Mouse (Mus musculus): Measurements from ENCODE around the gene Gm33543.

The Gm33543 gene

DNA sequence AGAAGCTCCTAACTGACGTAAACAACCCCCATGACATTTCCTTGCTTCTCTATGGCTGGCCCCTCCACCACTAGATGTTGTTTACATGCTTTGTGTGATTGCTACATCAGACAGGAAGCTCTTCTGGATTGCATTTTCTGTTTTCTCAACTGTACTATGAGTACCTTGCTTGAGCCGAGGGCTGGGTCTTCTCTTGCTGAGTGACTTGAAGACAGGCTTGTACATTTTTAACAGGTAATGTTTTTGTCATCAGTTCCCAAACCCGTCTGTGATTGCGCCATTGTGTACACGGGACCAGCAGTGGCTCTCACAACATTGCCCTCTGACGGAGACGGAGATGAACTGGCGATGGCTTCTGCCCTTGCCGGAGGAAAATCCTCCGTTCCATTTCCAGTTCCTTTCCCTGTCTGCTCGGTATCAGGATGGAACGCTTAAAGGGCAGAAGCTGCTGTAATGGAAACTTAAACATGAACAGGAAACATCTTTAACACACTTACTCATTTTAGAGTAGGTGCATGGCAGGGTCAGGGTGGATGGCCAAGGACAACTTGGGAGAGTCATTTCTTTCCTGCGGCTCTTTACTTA lies 62.8 kb downstream of the Gm33543 start:
- intact Hi-C loops (cut with DNase I): loop anchor here (5.0 kb wide), 1 partner anchor 223 kb away; no protein-coding TSS in a partner anchor

DNA sequence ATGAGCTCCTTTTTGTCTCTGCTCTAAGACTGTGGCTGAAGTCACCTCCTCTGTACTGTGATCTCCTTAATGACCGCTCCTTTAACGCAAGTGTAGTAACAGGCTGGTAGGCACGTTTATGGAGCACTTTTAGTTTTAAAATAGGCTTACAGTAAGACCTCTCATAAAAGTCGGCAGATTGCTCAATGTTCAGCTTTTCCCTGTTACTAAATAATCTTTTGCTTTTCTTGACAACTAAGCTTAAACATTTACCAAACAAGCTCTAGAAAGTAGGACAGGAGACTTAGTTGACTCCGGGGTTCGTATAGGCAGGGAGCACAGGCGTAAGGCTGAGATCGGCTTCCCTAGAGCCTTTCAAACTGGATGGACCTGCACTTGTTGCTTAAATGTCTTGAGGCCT lies 64.1 kb downstream of the Gm33543 start:
- intact Hi-C loops (cut with DNase I): loop anchor here (5.0 kb wide), 1 partner anchor 221 kb away; no protein-coding TSS in a partner anchor

DNA sequence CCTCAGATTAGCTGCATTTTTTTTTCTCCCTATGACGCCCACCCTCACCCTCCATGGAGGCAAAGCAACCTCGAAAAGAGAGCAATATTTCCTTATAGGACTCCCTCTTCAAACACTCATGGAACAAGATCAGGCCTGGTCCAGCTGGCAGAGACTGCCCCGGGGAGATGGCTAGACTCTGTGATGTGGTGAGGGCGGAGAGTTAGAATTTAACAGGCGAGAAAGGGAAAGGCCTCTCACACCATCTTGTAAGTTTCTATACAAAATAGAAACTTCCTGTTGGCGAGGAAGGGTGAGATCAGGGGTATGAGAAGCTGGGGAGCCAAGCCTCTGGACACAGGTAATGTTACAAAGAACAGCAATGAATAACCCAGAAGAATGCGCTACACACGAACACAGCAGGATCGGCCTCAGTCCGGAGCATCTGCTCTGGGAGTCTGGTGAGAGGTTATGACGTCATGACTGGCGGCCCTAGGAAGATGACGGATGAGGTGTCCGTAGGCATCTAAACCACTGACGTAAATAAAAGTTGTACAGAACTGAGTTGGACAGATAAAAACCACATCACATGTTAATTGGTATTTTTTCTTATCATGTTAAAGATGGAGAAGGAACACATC lies 64.9 kb downstream of the Gm33543 start:
- intact Hi-C loops (cut with DNase I): loop anchor here (5.0 kb wide), 1 partner anchor 221 kb away; no protein-coding TSS in a partner anchor

DNA sequence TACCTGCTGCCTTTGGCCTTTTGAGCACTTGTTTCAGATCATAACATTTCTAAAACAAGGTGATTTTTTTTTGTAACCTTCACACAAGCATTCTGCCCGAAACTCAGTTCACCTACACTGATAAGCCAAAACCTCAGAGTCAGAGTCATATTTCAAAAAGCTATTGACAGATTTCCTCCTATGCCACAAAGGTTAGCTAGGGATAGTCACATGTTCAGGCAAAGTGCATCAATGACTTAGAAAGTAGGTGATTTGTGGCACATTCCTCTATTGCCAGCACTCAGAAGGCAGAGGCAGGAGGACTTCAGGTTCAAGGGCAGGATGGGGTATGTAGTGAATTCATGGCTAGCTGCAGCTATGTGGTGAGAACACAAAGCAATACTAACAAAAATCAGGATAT lies 65.7 kb downstream of the Gm33543 start:
- intact Hi-C loops (cut with DNase I): loop anchor here (5.0 kb wide), 1 partner anchor 220 kb away; no protein-coding TSS in a partner anchor

DNA sequence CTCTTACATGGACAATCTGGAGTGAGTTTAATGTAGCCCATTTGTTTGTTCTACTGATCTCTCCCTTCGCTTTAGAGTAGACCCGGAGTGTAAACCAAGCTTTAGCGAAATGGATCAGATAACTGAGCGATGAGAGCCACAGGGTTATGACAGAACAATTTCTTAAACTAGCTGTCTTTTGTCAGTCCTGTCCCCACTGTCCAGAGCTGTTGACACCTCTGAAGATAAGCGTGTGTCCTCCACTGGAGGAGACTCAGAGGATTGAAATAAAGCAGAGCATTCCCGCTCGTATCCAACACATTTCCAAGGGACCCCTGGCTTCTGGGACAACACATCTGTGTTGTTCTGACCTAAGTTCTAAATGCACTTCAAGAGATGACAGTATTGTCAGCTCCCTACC lies 67.9 kb downstream of the Gm33543 start:
- intact Hi-C loops (cut with DNase I): loop anchor here (5.0 kb wide), 1 partner anchor 218 kb away; no protein-coding TSS in a partner anchor

DNA sequence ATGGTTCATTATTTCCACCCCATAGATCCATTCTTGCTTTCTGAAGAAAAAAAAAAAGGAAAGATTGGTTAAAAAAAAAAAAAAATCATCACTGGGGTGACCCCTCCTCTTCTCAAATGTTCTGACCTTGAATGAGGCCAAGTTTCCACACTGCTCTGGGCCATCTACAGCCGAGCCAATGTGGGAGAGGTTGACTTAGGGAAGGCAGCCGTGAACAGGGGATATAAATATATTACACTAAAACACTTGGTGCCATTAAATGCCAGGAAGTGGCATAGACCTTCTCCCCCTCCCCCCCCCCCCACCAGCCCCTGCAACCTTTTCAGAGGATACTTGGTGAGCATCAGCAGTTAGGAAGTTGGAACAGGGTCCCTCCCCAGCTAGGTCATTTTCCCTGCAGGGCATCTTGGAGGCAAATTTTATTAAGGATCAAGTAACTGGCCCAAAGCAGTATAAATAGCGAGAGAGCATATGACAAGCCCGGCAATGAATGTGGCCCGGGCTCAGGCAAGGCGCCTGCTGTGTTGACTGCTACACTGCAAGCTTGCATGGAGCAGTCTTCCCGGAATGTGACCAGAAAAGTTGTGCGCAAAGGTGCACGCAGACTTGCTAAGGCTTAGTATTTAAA lies 68.6 kb downstream of the Gm33543 start:
- intact Hi-C loops (cut with DNase I): no loop called here
